Mouse (Mus musculus) E14TG2a.4 (cell line): ENCODE measurements around the gene Syn3.

Experiments used
- CTCF ChIP-seq: conservative IDR thresholded peaks from 2 replicates; pipeline ENCODE4 v1.5.1; 2014; ENCODE audit warnings: low read length
- NANOG ChIP-seq: IDR thresholded peaks from 2 replicates; pipeline ENCODE4 v1.6.1; 2014; ENCODE audit warnings: borderline replicate concordance, low read length, mixed read lengths

DNA sequence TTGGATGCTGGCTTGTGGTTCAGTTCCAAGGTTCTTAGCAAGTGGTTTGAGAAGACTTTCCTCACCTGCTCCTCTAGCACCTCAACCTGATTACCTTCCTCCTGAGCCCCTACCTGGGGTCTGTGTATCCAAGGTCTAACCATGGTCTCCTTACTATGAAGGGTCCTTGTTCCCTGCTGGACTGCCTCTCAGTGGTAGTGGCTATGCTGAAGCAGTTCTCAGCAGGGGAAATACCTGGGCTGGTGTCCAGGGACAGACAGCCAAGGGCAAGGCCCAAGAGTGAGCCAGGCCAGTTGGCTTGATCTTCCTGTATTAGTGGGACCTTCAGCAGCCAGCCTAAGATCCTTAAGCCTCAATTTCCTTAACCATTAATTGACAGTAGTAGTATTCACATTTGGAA lies 294.8 kb downstream of the Syn3 start:
- TF ChIP-seq CTCF (no peak), NANOG (no peak)
